Mouse (Mus musculus) gastrocnemius, adult 2 months (tissue): Measurements from ENCODE around the gene Hibadh. TPM values are rescaled to one million over a fixed set of nuclear protein-coding genes. Genes with fewer than 3 reads are reported as not detected.
A peak's percentile ranks its signal among the peaks of the same experiment; 100 is the strongest.
"Not testable (repeated sequence)": the region's sequence is repeated elsewhere in the genome, so short reads cannot be mapped to it uniquely, and the experiment has no call there.

Experiments
- DNase-seq: peaks from one replicate; pipeline ENCODE4 v3.0.0; 2022
- H3K27ac ChIP-seq: fragments of 200-600 bp; 2 replicates; pipeline ENCODE4 v1.8.1; 2022; ENCODE audit warnings: mild to moderate bottlenecking
- H3K4me3 ChIP-seq: fragments of 200-600 bp; 2 replicates; pipeline ENCODE4 v1.8.1; 2022; ENCODE audit warnings: mild to moderate bottlenecking, moderate library complexity
- CTCF ChIP-seq: fragments of 200-600 bp; IDR thresholded peaks from 2 replicates; pipeline ENCODE4 v1.8.1; 2022; ENCODE audit warnings: antibody characterized with exemption, mild to moderate bottlenecking, moderate library complexity
- intact Hi-C: fragments of 180-260 bp; cut with DNase I; formaldehyde crosslinking; loops from one replicate; pipeline ENCODE4 v1.15.1; 2025
- total RNA-seq, 2 experiments: library from RNA; stranded (reverse); gene quantifications; 2 replicates each; pipeline ENCODE4 v1.2.3; 2021

Gene Hibadh
- total RNA-seq, 2 experiments from 2014 or later = 105 to 137 TPM

- H3K4me3 ChIP-seq, DNase-seq, H3K27ac ChIP-seq, intact Hi-C loops: not testable (repeated sequence)
- peak; percentile 5; the same call in 1 of the 2 replicates for TF ChIP-seq CTCF
Measured at GRCm38 (mm10) chr6:52669878-52670277, 29.7 kb upstream of the Hibadh start.

GRCm38 (mm10) chr6:52667641-52668040 lies 27.5 kb upstream of the Hibadh start:
- intact Hi-C loops = no loop called here
- TF ChIP-seq CTCF = no peak

GRCm38 (mm10) chr6:52663021-52663420 lies 22.8 kb upstream of the Hibadh start:
- intact Hi-C loops = loop anchor here (1.0 to 5.0 kb wide), 3 partner anchors 59 to 254 kb away; no protein-coding TSS in a partner anchor
- Histone ChIP-seq H3K27ac (no peak overlapping the region), H3K4me3 (no peak overlapping the region)
- no peak for DNase-seq
- peak; percentile 62 for TF ChIP-seq CTCF

More at GRCm38 (mm10) chr6:52667641-52668040, 27.5 kb upstream of the Hibadh start:
- H3K4me3 ChIP-seq = no peak overlapping the region
- DNase-seq = no peak
- H3K27ac ChIP-seq = no peak overlapping the region

- no peak for TF ChIP-seq CTCF
- intact Hi-C loops = no loop called here
Measured at GRCm38 (mm10) chr6:52655266-52655665, 15.1 kb upstream of the Hibadh start.

GRCm38 (mm10) chr6:52648806-52649205 lies 8.6 kb upstream of the Hibadh start:
- TF ChIP-seq CTCF = no peak
- Histone ChIP-seq H3K27ac (no peak overlapping the region), H3K4me3 (no peak overlapping the region)
- intact Hi-C loops = no loop called here
- DNase-seq = no peak

More at GRCm38 (mm10) chr6:52655266-52655665, 15.1 kb upstream of the Hibadh start:
- no peak overlapping the region for H3K4me3 ChIP-seq
- H3K27ac ChIP-seq = no peak overlapping the region
- DNase-seq = no peak

GRCm38 (mm10) chr6:52648031-52648430 lies 7.8 kb upstream of the Hibadh start:
- no peak for TF ChIP-seq CTCF
- H3K4me3 ChIP-seq = no peak overlapping the region
- intact Hi-C loops = no loop called here
- H3K27ac ChIP-seq = no peak overlapping the region
- no peak for DNase-seq

- TF ChIP-seq CTCF = no peak
- Histone ChIP-seq H3K4me3 (no peak overlapping the region), H3K27ac (no peak overlapping the region)
- intact Hi-C loops = no loop called here
- DNase-seq = no peak
Measured at GRCm38 (mm10) chr6:52645926-52646325, 5.7 kb upstream of the Hibadh start.

- no peak overlapping the region for H3K27ac ChIP-seq
- H3K4me3 ChIP-seq = no peak overlapping the region
Measured at GRCm38 (mm10) chr6:52642152-52642551, 2.0 kb upstream of the Hibadh start.

GRCm38 (mm10) chr6:52641076-52641475 lies 887 bp upstream of the Hibadh start:
- H3K27ac ChIP-seq = peak overlapping the region; percentile 95
- no peak overlapping the region for H3K4me3 ChIP-seq
- intact Hi-C loops = loop anchor here (5.0 kb wide), 1 partner anchor 71 kb away; the partner anchor contains the start of gene Tax1bp1

More at GRCm38 (mm10) chr6:52642152-52642551, 2.0 kb upstream of the Hibadh start:
- no peak for DNase-seq
- intact Hi-C loops = loop anchor here (5.0 kb wide), 1 partner anchor 70 kb away; the partner anchor contains the start of gene Tax1bp1
- TF ChIP-seq CTCF = no peak

GRCm38 (mm10) chr6:52639546-52640223 lies 504 bp downstream of the Hibadh start:
- TF ChIP-seq CTCF = peak; percentile 4; the same call in 1 of the 2 replicates
- H3K4me3 ChIP-seq = peak overlapping the region; percentile 88
- no peak for DNase-seq
- intact Hi-C loops = loop anchor here (5.0 kb wide), 2 partner anchors 73 to 83 kb away; partner anchors contain the start of gene Tax1bp1
- H3K27ac ChIP-seq = peak overlapping the region; percentile 95

More at GRCm38 (mm10) chr6:52641076-52641475, 887 bp upstream of the Hibadh start:
- TF ChIP-seq CTCF = no peak
- DNase-seq = no peak

- H3K27ac ChIP-seq = peak overlapping the region; percentile 95; the same call in 1 of the 2 replicates
- peak overlapping the region; percentile 88 for H3K4me3 ChIP-seq
- intact Hi-C loops = loop anchor here (5.0 kb wide), 1 partner anchor 84 kb away; no protein-coding TSS in a partner anchor
- TF ChIP-seq CTCF = no peak
- DNase-seq = no peak
Measured at GRCm38 (mm10) chr6:52638471-52639185, 1.6 kb downstream of the Hibadh start.

- no peak overlapping the region for H3K27ac ChIP-seq
- intact Hi-C loops = loop anchor here (5.0 kb wide), 1 partner anchor 85 kb away; no protein-coding TSS in a partner anchor
Measured at GRCm38 (mm10) chr6:52637337-52637736, 2.9 kb downstream of the Hibadh start.

GRCm38 (mm10) chr6:52635395-52635794 lies 4.8 kb downstream of the Hibadh start:
- intact Hi-C loops = loop anchor here (5.0 kb wide), 1 partner anchor 87 kb away; no protein-coding TSS in a partner anchor
- Histone ChIP-seq H3K27ac (no peak overlapping the region), H3K4me3 (no peak overlapping the region)
- no peak for TF ChIP-seq CTCF
- DNase-seq = no peak

More at GRCm38 (mm10) chr6:52637337-52637736, 2.9 kb downstream of the Hibadh start:
- TF ChIP-seq CTCF = no peak
- DNase-seq = no peak
- H3K4me3 ChIP-seq = no peak overlapping the region
